Mouse (Mus musculus): ENCODE data around the gene Krba1. TPM values are rescaled to one million over a fixed set of nuclear protein-coding genes. Genes with fewer than 3 reads are reported as not detected.

Gene Krba1
- polyA plus RNA-seq, 1 experiment from 2014 or later, result 15.7 TPM

DNA sequence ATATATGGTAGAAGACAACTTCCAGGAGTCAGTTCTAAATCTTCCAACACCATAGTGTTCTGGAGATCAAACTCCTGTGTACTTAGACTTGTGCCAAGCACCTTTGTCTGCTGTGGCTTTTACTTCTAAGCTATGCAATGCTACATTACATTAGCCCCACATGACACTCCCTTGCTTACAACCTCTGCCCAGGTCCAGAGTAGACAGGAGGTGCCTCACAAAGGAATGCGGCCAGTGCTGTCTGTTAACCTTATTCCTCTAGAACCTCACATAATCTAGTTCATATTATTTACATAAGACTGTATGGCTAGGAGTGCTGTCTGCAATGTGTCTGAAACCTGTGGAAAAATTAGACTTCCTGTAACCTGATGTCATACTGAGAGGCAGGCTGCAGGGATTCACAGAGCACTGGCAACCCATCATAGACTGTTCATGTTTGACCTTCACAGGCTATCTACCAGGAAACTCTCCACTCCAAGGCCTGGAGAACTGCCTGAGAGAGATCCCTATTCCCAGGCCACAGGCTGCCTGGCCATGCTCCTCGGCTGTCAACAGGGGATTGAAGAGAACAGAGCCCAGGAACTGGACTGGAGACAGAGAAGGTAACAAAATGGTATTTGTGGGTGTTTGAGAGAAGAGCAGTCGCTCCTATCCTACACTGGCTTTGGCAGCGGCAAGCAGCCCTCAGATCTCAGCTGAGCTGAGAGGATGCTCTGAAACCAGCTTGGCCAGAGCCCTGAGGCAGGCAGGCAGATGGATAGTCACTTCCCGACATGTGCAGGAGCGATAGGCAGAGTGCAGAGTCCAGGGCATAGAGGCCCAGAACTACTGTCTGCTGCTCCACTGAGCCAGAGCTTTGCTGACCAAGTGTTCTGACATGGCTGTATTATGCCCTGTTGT is 16.1 kb downstream of the Krba1 start:
- Histone ChIP-seq H3K4me1 (replicated peaks; ENCODE audit: insufficient read depth, low read length) (no peaks in the 10 kb centered on the region), H3K36me3 (ENCODE audit: insufficient read depth, low read length) (peaks cover 86% of the 10 kb centered on the region), H3K4me2 (ENCODE audit: low read length) (no peak overlapping the region), H3K4me3 (replicated peaks; ENCODE audit: low read depth, low read length) (no peak overlapping the region), H3K9me3 (replicated peaks; ENCODE audit: low read length) (no peaks in the 10 kb centered on the region), H3K27ac (no peak overlapping the region), H3K9ac (ENCODE audit: low read depth, low read length) (no peak overlapping the region), H3K27me3 (ENCODE audit: insufficient read depth, low read length) (no peaks in the 10 kb centered on the region)
- peak; percentile 72 for ATAC-seq (replicated peaks; ENCODE audit: low FRiP score, low read depth)
- no peak for DNase-seq (ENCODE audit: low spot score)
- 88% methylated on average over 6 of the region's 6 CpGs for WGBS
- TF ChIP-seq CTCF (IDR thresholded peaks at IDR 0.05; ENCODE audit: low read depth), result no peak

DNA sequence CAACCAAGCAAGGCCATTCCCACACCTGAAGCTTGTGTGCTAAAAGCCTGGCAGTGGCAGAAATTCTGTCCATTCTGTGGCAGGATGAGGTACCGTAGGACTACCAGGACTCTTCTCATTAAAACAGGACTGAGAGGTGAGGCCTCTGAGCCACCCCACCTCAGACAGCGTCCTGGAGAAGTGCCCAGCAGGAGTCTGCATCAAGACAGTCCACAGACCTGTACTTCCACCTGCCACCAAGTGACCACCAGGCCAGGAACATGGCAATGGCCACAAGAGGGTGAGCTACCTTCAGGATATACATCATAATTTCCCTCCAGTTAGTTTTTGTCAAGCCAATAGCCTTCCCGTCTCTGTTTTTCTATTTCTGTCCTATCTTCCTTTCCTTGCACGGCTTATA is 16.8 kb downstream of the Krba1 start:
- Histone ChIP-seq H3K4me2 (ENCODE audit: low read length) (no peak overlapping the region), H3K9ac (ENCODE audit: low read depth, low read length) (no peak overlapping the region), H3K27ac (no peak overlapping the region), H3K27me3 (ENCODE audit: insufficient read depth, low read length) (no peaks in the 10 kb centered on the region), H3K4me1 (replicated peaks; ENCODE audit: insufficient read depth, low read length) (no peaks in the 10 kb centered on the region), H3K9me3 (replicated peaks; ENCODE audit: low read length) (no peaks in the 10 kb centered on the region), H3K4me3 (replicated peaks; ENCODE audit: low read depth, low read length) (no peak overlapping the region), H3K36me3 (ENCODE audit: insufficient read depth, low read length) (peaks cover 87% of the 10 kb centered on the region)
- DNase-seq (ENCODE audit: low spot score), result no peak
- 85% methylated on average over 4 of the region's 4 CpGs for whole genome bisulfite sequencing
- ATAC-seq (replicated peaks; ENCODE audit: low FRiP score, low read depth), result no peak
- TF ChIP-seq CTCF (IDR thresholded peaks at IDR 0.05; ENCODE audit: low read depth), result peak; percentile 51

DNA sequence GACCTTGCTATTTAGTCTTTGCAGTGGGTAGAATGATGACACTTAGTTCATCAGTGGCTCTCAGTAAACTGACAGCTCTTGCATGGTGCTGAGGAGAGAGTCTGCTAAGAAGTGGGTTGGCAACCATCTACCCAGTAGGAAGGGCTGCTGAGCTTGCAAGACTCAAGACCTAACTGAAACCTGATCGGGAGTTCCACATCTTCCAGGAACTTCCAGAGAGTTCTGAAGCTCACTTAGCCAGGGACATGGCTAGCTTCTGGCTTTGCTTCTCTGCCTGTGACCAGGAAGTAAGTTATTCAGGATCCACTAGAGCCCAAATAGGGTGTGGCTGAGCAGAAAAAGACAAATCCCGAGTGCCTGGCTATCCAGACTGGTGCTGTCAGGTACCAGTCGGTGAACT is 17.3 kb downstream of the Krba1 start:
- TF ChIP-seq CTCF (IDR thresholded peaks at IDR 0.05; ENCODE audit: low read depth), result no peak

DNA sequence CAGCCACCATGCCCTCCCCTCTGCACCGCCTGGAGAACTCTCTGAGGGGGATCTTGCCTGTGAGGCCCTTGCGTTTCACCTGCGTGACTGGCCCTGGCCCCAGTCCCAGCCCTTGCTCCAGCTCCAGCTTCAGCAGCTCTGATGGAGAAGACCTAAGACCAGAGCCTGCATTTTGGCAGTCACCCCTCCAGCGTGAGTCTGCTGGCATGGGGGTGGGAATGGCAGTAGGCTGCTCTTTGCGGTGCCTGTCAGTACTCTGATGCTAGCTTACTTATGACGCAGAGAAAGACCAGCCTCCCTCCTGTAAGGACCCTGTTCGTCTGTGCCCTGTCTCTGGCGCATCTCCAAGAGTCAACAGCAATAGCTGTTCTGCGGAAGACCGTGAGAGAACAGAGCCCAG is 17.7 kb downstream of the Krba1 start:
- H3K4me2 ChIP-seq (ENCODE audit: low read length), result no peak overlapping the region
- H3K36me3 ChIP-seq (ENCODE audit: insufficient read depth, low read length), result peaks cover 84% of the 10 kb centered on the region
- TF ChIP-seq CTCF (IDR thresholded peaks at IDR 0.05; ENCODE audit: low read depth), result no peak
- no peaks in the 10 kb centered on the region for H3K4me1 ChIP-seq (replicated peaks; ENCODE audit: insufficient read depth, low read length)
- no peak overlapping the region for H3K9ac ChIP-seq (ENCODE audit: low read depth, low read length)
- DNase-seq (ENCODE audit: low spot score), result no peak
- H3K4me3 ChIP-seq (replicated peaks; ENCODE audit: low read depth, low read length), result no peak overlapping the region
- H3K27me3 ChIP-seq (ENCODE audit: insufficient read depth, low read length), result no peaks in the 10 kb centered on the region
- no peaks in the 10 kb centered on the region for H3K9me3 ChIP-seq (replicated peaks; ENCODE audit: low read length)
- WGBS, result 87% methylated on average over 10 of the region's 10 CpGs
- ATAC-seq (replicated peaks; ENCODE audit: low FRiP score, low read depth), result no peak
- H3K27ac ChIP-seq, result no peak overlapping the region

More for the DNA sequence above, 17.3 kb downstream of the Krba1 start:
- Histone ChIP-seq H3K9me3 (replicated peaks; ENCODE audit: low read length) (no peaks in the 10 kb centered on the region), H3K36me3 (ENCODE audit: insufficient read depth, low read length) (peaks cover 88% of the 10 kb centered on the region), H3K4me1 (replicated peaks; ENCODE audit: insufficient read depth, low read length) (no peaks in the 10 kb centered on the region), H3K9ac (ENCODE audit: low read depth, low read length) (no peak overlapping the region), H3K27me3 (ENCODE audit: insufficient read depth, low read length) (no peaks in the 10 kb centered on the region), H3K4me3 (replicated peaks; ENCODE audit: low read depth, low read length) (no peak overlapping the region), H3K4me2 (ENCODE audit: low read length) (no peak overlapping the region), H3K27ac (no peak overlapping the region)
- 85% methylated on average over 3 of the region's 3 CpGs for WGBS
- DNase-seq (ENCODE audit: low spot score) (no peak), ATAC-seq (replicated peaks; ENCODE audit: low FRiP score, low read depth) (no peak)

DNA sequence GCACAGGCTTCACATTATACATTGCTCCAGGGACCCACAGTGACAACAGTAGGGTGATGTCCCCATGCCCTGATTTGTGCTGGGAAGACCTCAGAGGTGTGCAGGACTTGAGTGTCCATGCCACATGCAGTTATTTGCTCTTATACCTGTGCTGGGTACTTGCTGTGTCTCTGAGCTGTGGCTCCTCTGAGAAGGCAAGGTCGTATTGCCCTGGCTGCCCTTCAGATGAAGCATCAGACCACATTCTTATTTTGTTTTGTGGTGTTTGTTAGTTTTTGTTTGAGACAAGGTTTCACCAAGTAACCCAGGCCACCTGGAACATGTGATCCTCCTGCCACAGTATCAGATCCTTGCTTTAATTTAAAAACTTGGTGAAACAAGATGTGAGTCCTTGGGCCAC is 19.5 kb downstream of the Krba1 start:
- no peaks in the 10 kb centered on the region for H3K9me3 ChIP-seq (replicated peaks; ENCODE audit: low read length)
- DNase-seq (ENCODE audit: low spot score), result no peak
- H3K27ac ChIP-seq, result no peak overlapping the region
- ATAC-seq (replicated peaks; ENCODE audit: low FRiP score, low read depth), result no peak
- H3K4me2 ChIP-seq (ENCODE audit: low read length), result no peak overlapping the region
- no peaks in the 10 kb centered on the region for H3K4me1 ChIP-seq (replicated peaks; ENCODE audit: insufficient read depth, low read length)
- no peak overlapping the region for H3K4me3 ChIP-seq (replicated peaks; ENCODE audit: low read depth, low read length)
- H3K9ac ChIP-seq (ENCODE audit: low read depth, low read length), result no peak overlapping the region
- no peaks in the 10 kb centered on the region for H3K27me3 ChIP-seq (ENCODE audit: insufficient read depth, low read length)
- H3K36me3 ChIP-seq (ENCODE audit: insufficient read depth, low read length), result peaks cover 74% of the 10 kb centered on the region
- WGBS, result 76% methylated on average over 1 of the region's 1 CpGs
- TF ChIP-seq CTCF (IDR thresholded peaks at IDR 0.05; ENCODE audit: low read depth), result no peak

DNA sequence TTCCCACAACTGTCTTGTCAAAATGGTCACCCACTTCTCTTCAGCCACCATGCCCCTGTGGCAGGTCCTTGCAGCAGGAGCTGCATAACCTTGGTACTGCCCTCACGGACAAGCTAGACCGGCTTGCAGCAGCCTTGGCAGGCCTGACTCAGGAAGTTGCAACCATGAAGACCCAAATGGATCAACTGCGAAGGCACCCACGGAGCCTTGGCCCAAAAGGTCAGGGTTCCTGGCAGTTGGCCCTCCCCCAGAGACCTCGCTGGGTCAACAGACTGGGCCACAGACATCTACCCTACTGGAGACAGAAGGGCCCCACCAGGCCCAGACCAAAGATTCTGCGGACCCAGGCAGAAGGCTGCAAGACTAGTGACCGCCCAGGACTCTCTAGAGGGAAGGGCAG is 20.2 kb downstream of the Krba1 start:
- Histone ChIP-seq H3K27ac (no peak overlapping the region), H3K4me3 (replicated peaks; ENCODE audit: low read depth, low read length) (no peak overlapping the region), H3K36me3 (ENCODE audit: insufficient read depth, low read length) (peaks cover 68% of the 10 kb centered on the region), H3K4me1 (replicated peaks; ENCODE audit: insufficient read depth, low read length) (no peaks in the 10 kb centered on the region), H3K9ac (ENCODE audit: low read depth, low read length) (no peak overlapping the region), H3K4me2 (ENCODE audit: low read length) (no peak overlapping the region), H3K27me3 (ENCODE audit: insufficient read depth, low read length) (no peaks in the 10 kb centered on the region), H3K9me3 (replicated peaks; ENCODE audit: low read length) (no peaks in the 10 kb centered on the region)
- no peak for ATAC-seq (replicated peaks; ENCODE audit: low FRiP score, low read depth)
- no peak for TF ChIP-seq CTCF (IDR thresholded peaks at IDR 0.05; ENCODE audit: low read depth)
- DNase-seq (ENCODE audit: low spot score), result no peak
- WGBS, result 92% methylated on average over 7 of the region's 7 CpGs
